Mouse (Mus musculus) neural tube, postnatal 0 days (tissue): ENCODE data around the gene Rhox3a. TPM values are rescaled to one million over a fixed set of nuclear protein-coding genes. Genes with fewer than 3 reads are reported as not detected.

Experiments
- polyA plus RNA-seq: library from polyadenylated mRNA; unstranded; fragments of >200 nt; fragmentation: Nextera tagmentation; extraction: Ambion mirVana; gene quantifications from 2 replicates; pipeline ENCODE4 v1.2.1, GENCODE M21; 2015

Rhox3a gene
- polyA plus RNA-seq = not detected in 2 replicates

GRCm38 (mm10) chrX:37249619-37250018 is at the start of gene Rhox3a:
TSS of gene Rhox3a (plus strand) at chrX:37249919.

GRCm38 (mm10) chrX:37210941-37211340 is 38.8 kb upstream of the Rhox3a start, which contains the start of gene Gm9:
TSS of gene Gm9 (minus strand) at chrX:37211041.

GRCm38 (mm10) chrX:37222158-37222557 is 27.6 kb upstream of the Rhox3a start, which contains the start of gene Rhox1:
TSS of gene Rhox1 (minus strand) at chrX:37222258.

GRCm38 (mm10) chrX:37244676-37245075 is 5.0 kb upstream of the Rhox3a start, which contains the start of gene Rhox2a:
TSS of gene Rhox2a (plus strand) at chrX:37244976.

GRCm38 (mm10) chrX:37265038-37265437 is 15.3 kb downstream of the Rhox3a start, which contains the start of gene Rhox4a:
TSS of gene Rhox4a (plus strand) at chrX:37265338.

Other genes with a start within 250 kb of the Rhox3a start
- gene Sowahd, start 201.1 kb upstream of the Rhox3a start, polyA plus RNA-seq = 0.15 and 0.19 TPM in 2 replicates
- 301 and 383 TPM in 2 replicates for gene Rpl39, start 164.5 kb upstream of the Rhox3a start, polyA plus RNA-seq
- 21.3 and 22.5 TPM in 2 replicates for gene Upf3b, start 139.6 kb upstream of the Rhox3a start, polyA plus RNA-seq
- gene Nkap, start 123.1 kb upstream of the Rhox3a start, polyA plus RNA-seq = 20.4 and 20.7 TPM in 2 replicates
- 0.49 and 0.53 TPM in 2 replicates for gene Akap14, start 81.1 kb upstream of the Rhox3a start, polyA plus RNA-seq
- 1,019 and 1,020 TPM in 2 replicates for gene Ndufa1, start 58.8 kb upstream of the Rhox3a start, polyA plus RNA-seq
- gene Rnf113a1, start 58.7 kb upstream of the Rhox3a start, polyA plus RNA-seq = 29.6 and 30.3 TPM in 2 replicates
- not detected in 2 replicates for gene Gm9, start 38.9 kb upstream of the Rhox3a start, polyA plus RNA-seq
- gene Rhox1, start 27.7 kb upstream of the Rhox3a start, polyA plus RNA-seq = not detected in 2 replicates
- gene Rhox2a, start 4.9 kb upstream of the Rhox3a start, polyA plus RNA-seq = not detected in 2 replicates
- not detected in 2 replicates for gene Rhox4a, start 15.4 kb downstream of the Rhox3a start, polyA plus RNA-seq
- gene Rhox3a2, start 130.1 kb downstream of the Rhox3a start, polyA plus RNA-seq = not detected in 2 replicates
- not detected in 2 replicates for gene Rhox4a2, start 140.9 kb downstream of the Rhox3a start, polyA plus RNA-seq
- not detected in 2 replicates for gene Rhox2b, start 162.1 kb downstream of the Rhox3a start, polyA plus RNA-seq
- not detected in 2 replicates for gene Rhox4b, start 182.6 kb downstream of the Rhox3a start, polyA plus RNA-seq
- gene Rhox2c, start 203.8 kb downstream of the Rhox3a start, polyA plus RNA-seq = not detected in 2 replicates
- not detected in 2 replicates for gene Rhox3c, start 208.7 kb downstream of the Rhox3a start, polyA plus RNA-seq
- gene Rhox4c, start 230.4 kb downstream of the Rhox3a start, polyA plus RNA-seq = not detected in 2 replicates
- gene Rhox2d, start 243.5 kb downstream of the Rhox3a start, polyA plus RNA-seq = not detected in 2 replicates